ENCODE assay signal across 10 mouse cellular contexts in genomic region chr10:76724231-76724736, GRCm38 (mm10). TPM values are rescaled to one million over a fixed set of nuclear protein-coding genes. Genes with fewer than 3 reads are reported as not detected.
A peak's percentile ranks its signal among the peaks of the same experiment; 100 is the strongest.
DNase-seq lines count a peak whose midpoint lies in the region; ATAC-seq and TF ChIP-seq lines count a peak whose summit lies in the region.
"Had no signal": no experiment of that assay in that cellular context is flagged by ENCODE, and none has a peak within 500 bp of the region (broad histone marks: within the 10 kb centered on the region; RNA-seq: fewer than 3 reads in every experiment).

No protein-coding gene starts in this region.

- no peak for TF ChIP-seq POLR2A in myocyte (IDR thresholded peaks at IDR 0.05; ENCODE audit: insufficient read length, low read depth)

- H3K9me3 ChIP-seq in liver, embryonic 11.5 days (ENCODE audit: control insufficient read depth, low read length), result no peaks in the 10 kb centered on the region
- no peaks in the 10 kb centered on the region for H3K9me3 ChIP-seq in embryonic facial prominence, embryonic 13.5 days
- H3K9me3 ChIP-seq in heart, embryonic 16.5 days (replicated peaks; ENCODE audit: control insufficient read depth, low read length), result no peaks in the 10 kb centered on the region

- H3ac ChIP-seq in myocyte (ENCODE audit: control insufficient read depth, insufficient read length), result no peak overlapping the region

- H3K4me1 ChIP-seq in liver, embryonic 11.5 days (replicated peaks; ENCODE audit: control insufficient read depth, insufficient read depth, low read length), result 0 out of 2 replicates have a peak, but pooled peaks cover 3% of the 10 kb centered on the region
- H3K4me1 ChIP-seq in embryonic facial prominence, embryonic 13.5 days, result peaks cover 55% of the 10 kb centered on the region
- H3K4me1 ChIP-seq in heart, embryonic 16.5 days (ENCODE audit: control insufficient read depth, insufficient read depth, low read length), result peaks cover 9% of the 10 kb centered on the region

- peak; percentile 25 for DNase-seq in liver, embryonic 11.5 days (ENCODE audit: low spot score)
- DNase-seq in liver, result no peak
- DNase-seq in adrenal gland, postnatal 14 days, result no peak
- DNase-seq: cerebellum, adult 2 months; right cerebral cortex, postnatal 25 days had no signal

- peak overlapping the region; percentile 11; the same call in 1 of the 2 replicates for H3K4me2 ChIP-seq in liver, embryonic 11.5 days
- peak overlapping the region; percentile 79 for H3K4me2 ChIP-seq in embryonic facial prominence, embryonic 13.5 days
- H3K4me2 ChIP-seq in heart, embryonic 16.5 days (ENCODE audit: low read depth, low read length), result peak overlapping the region; percentile 58
- H3K4me2 ChIP-seq in myocyte (ENCODE audit: low read depth), result peak overlapping the region; percentile 80

- H3K27ac ChIP-seq in liver, embryonic 11.5 days (ENCODE audit: low read depth, low read length), result no peak overlapping the region
- H3K27ac ChIP-seq in embryonic facial prominence, embryonic 13.5 days, result no peak overlapping the region
- H3K27ac ChIP-seq in heart, embryonic 16.5 days (ENCODE audit: low read length), result no peak overlapping the region
- H3K27ac ChIP-seq: liver, embryonic 14.5 days had no signal

- no peaks in the 10 kb centered on the region for H3K79me2 ChIP-seq in myocyte (ENCODE audit: control insufficient read depth, insufficient read depth)

- ATAC-seq in liver, embryonic 11.5 days (replicated peaks; ENCODE audit: low FRiP score), result no peak
- no peak; the same call in 1 of the 2 replicates for ATAC-seq in embryonic facial prominence, embryonic 13.5 days (ENCODE audit: insufficient number of reproducible peaks, insufficient read depth, low FRiP score, low TSS enrichment, low read depth)
- no peak for ATAC-seq in heart, embryonic 16.5 days (replicated peaks; ENCODE audit: extremely low read depth, insufficient read depth, low FRiP score)
- no peak for ATAC-seq in megakaryocyte-erythroid progenitor cell, adult 5-6 weeks (replicated peaks; ENCODE audit: low FRiP score, low TSS enrichment, poor library complexity, severe bottlenecking)

- no peak overlapping the region for H3K4me3 ChIP-seq in liver, embryonic 11.5 days (ENCODE audit: low read depth, low read length)
- peak overlapping the region; percentile 51 for H3K4me3 ChIP-seq in embryonic facial prominence, embryonic 13.5 days
- peak overlapping the region; percentile 56 for H3K4me3 ChIP-seq in heart, embryonic 16.5 days (ENCODE audit: low read length)
- peak overlapping the region; percentile 32 for H3K4me3 ChIP-seq in myocyte

- H3K36me3 ChIP-seq in liver, embryonic 11.5 days (ENCODE audit: control insufficient read depth, insufficient read depth, low read length), result no peaks in the 10 kb centered on the region
- H3K36me3 ChIP-seq in embryonic facial prominence, embryonic 13.5 days, result peaks cover 45% of the 10 kb centered on the region
- H3K36me3 ChIP-seq in heart, embryonic 16.5 days (ENCODE audit: control insufficient read depth, insufficient read depth), result 0 out of 2 replicates have a peak, but pooled peaks cover 2% of the 10 kb centered on the region
- no peaks in the 10 kb centered on the region for H3K36me3 ChIP-seq in myocyte (ENCODE audit: control insufficient read depth, insufficient read depth)

- 40% methylated on average over 5 of the region's 5 CpGs for WGBS in liver, embryonic 11.5 days
- 60% methylated on average over 4 of the region's 5 CpGs for WGBS in embryonic facial prominence, embryonic 13.5 days
- WGBS in heart, embryonic 16.5 days, result 41% methylated on average over 5 of the region's 5 CpGs

- H3K27me3 ChIP-seq in liver, embryonic 11.5 days (replicated peaks; ENCODE audit: control insufficient read depth, insufficient read depth, low read length), result no peaks in the 10 kb centered on the region
- H3K27me3 ChIP-seq in embryonic facial prominence, embryonic 13.5 days, result no peaks in the 10 kb centered on the region
- H3K27me3 ChIP-seq in heart, embryonic 16.5 days (ENCODE audit: control insufficient read depth, insufficient read depth, low read length), result no peaks in the 10 kb centered on the region
- H3K27me3 ChIP-seq in myocyte (ENCODE audit: control insufficient read depth, insufficient read depth, insufficient read length), result no peaks in the 10 kb centered on the region

- H3K9ac ChIP-seq in liver, embryonic 11.5 days (ENCODE audit: low read depth, low read length), result no peak overlapping the region
- H3K9ac ChIP-seq in embryonic facial prominence, embryonic 13.5 days, result peak overlapping the region; percentile 76
- H3K9ac ChIP-seq in heart, embryonic 16.5 days (ENCODE audit: low read length), result peak overlapping the region; percentile 69; the same call in 1 of the 2 replicates
- H3K9ac ChIP-seq: liver, embryonic 14.5 days had no signal

TF ChIP-seq in myocyte, 11 proteins besides CTCF, POLR2A, EP300 and RAD21:
- TF ChIP-seq POLR2AphosphoS2 (IDR thresholded peaks at IDR 0.05; ENCODE audit: insufficient read length, low read depth) (no peak), REST (IDR thresholded peaks at IDR 0.05; ENCODE audit: insufficient read depth, insufficient read length) (no peak), USF1 (IDR thresholded peaks at IDR 0.05; ENCODE audit: low read depth) (no peak), TCF12 (IDR thresholded peaks at IDR 0.05; ENCODE audit: insufficient read depth, poor library complexity, severe bottlenecking) (no peak), SRF (IDR thresholded peaks at IDR 0.05; ENCODE audit: control insufficient read depth, insufficient read length, low read depth) (no peak)

RNA-seq across cellular contexts. Expression of gene Col6a1, which starts 1.7 kb away (rescaled TPM):
- polyA plus RNA-seq in liver, embryonic 11.5 days (2014; fragmentation: Nextera tagmentation; extraction: Ambion mirVana), result 18.1 and 20.8 TPM in 2 replicates
- polyA plus RNA-seq in embryonic facial prominence, embryonic 13.5 days (2015; fragmentation: Nextera tagmentation; extraction: Ambion mirVana), result 174 and 175 TPM in 2 replicates
- polyA plus RNA-seq in heart, embryonic 16.5 days (2015; fragmentation: Nextera tagmentation; extraction: Ambion mirVana), result 105 and 125 TPM in 2 replicates
- polyA plus RNA-seq in myocyte (2012; fragmentation: generic; extraction: Trizol), result 144 TPM
- 221 and 261 TPM in 2 replicates for total RNA-seq in adrenal gland, postnatal 14 days (2021)
- not detected in 2 replicates for total RNA-seq in megakaryocyte-erythroid progenitor cell, adult 5-6 weeks (2014; fragmentation: Nextera tagmentation)
- total RNA-seq in megakaryocyte-erythroid progenitor cell, adult 5-6 weeks (2017), result not detected in 2 replicates

Comparison
In these comparisons a context has a peak if more than half of its experiments do, and no peak if none do; other contexts are left out.
1. H3K4me2 ChIP-seq: peak in every context shown above with its lines; median percentile 80 in myocyte; 79 in embryonic facial prominence, embryonic 13.5 days; 58 in heart, embryonic 16.5 days; 11 in liver, embryonic 11.5 days.